Mouse (Mus musculus): ENCODE measurements around the gene Mfsd4b2.

- TF ChIP-seq EP300 (IDR thresholded peaks at IDR 0.05; ENCODE audit: low read depth) (no peak), CTCF (IDR thresholded peaks at IDR 0.05; ENCODE audit: low read depth) (no peak)
Measured at GRCm38 (mm10) chr10:39926616-39927139, at the start of gene Mfsd4b2.
